Mouse (Mus musculus) lung, adult 18-20 months (tissue): ENCODE measurements around the gene Rtn4ip1.

Experiments used
- DNase-seq, 2 experiments: peaks; one replicate each; pipeline ENCODE4 v3.0.0; 2022; ENCODE audit warnings: mixed read lengths in 2 of 2

The Rtn4ip1 gene

DNA sequence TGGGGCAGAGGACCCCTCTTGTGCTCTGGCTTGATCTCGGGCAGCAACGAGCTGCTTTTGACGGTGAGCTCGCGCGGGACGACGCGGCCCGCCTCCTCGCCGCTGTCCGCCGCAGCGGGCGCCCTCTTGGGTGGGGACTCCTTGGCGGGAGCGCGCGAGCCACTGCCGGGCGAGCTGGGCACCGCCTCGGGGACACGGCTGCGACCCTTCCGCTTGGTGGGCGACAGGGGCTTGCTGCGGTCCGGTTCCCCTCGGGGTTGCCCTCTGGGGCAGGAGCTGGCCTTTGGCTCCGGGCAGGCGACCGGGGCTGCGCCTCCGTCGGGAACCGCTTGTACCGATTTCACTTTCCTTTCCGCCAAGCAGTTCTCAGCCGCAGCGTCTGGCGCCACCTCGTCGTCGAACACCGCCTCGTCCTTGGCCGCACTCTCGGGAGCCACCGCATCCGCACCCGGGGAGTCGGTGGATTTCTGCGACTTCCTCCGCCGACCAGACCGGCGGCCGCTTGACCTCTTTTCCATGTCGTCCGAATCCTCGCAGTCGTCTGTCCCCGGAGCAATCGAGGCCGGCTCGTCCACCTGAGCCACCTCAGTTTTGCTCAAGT, 102.0 kb downstream of the Rtn4ip1 start:
- DNase-seq = peak; percentile 76 to 77

DNA sequence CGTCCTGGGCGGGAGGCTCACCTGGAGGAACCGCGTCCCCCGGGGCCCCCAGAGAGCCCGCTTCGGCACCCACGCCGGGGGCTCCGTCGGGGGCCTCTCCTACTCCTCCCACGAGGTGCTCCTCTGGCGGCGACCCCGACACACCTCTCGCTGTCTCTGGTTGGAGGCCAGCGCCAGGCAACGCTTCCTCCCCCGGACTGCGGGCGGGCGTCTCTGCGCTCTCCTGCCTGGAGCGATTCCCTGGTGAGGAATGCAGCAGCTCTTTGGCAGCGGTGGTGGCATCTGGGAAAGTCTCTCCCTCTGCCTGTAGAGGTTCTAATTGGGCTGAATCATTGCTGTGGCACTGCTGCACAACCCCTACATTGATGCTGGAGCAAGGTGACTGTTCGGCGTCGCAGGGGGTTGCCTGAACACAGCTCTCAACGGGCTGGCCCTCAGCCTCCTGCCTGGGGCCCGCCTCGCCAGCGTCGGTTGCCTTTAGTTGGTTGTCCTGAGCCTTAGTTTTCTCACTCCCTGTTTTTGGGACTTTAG, 102.7 kb downstream of the Rtn4ip1 start:
- peak; percentile 21 to 39 for DNase-seq

DNA sequence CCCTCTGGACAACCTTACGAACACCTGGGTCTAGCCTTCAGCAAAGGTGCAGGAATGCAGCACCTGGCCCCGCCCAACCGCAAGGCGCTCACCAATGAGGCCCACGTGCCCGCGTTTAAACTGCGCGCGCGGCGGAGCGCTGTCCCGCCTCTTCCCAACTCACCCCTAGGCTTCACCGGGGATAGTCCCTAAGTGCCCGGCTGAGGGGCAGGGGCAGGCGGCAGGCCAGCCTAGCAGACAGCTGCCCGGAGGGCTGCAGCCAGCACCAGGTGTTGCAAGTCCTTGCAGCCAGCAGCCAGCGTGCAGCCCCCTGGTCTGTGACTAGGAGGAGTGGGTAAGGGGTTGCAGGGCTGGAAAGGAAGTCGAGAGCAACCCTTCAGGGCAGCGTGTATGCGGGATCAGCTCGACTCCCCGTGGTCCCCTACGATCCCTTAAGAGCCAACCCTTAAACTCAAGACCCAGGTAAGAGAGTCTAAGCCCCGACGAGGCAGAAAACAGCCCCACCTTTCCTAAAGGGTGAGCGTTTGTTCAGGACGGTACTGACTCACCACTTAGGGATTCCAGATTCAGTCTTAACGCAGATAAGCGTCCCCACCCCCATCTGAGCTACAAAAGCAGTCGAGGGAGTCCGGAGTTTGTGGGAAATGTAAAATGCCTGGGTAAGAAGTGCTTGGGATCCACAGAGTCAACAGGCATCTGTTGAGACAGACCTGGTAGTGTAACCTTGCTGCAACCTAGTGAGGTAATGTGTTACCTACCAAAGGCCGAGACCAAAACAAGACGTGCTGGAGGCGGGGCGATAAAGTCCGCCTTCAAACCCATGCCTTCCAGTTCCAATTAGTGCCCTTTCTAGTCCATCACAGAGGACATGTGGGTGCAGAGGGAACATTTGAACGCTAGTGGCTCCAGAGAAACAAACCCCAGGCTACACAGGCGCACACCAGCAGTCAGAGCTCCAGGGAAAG, 104.4 kb downstream of the Rtn4ip1 start:
- peak; percentile 58 to 65 for DNase-seq
